Mouse (Mus musculus) gastrocnemius, postnatal 4 days (tissue): ENCODE measurements around the gene Pla1a. TPM values are rescaled to one million over a fixed set of nuclear protein-coding genes. Genes with fewer than 3 reads are reported as not detected.
"Not testable (repeated sequence)": the region's sequence is repeated elsewhere in the genome, so short reads cannot be mapped to it uniquely, and the experiment has no call there.

Experiments
- DNase-seq, 2 experiments: peaks; one replicate each; pipeline ENCODE4 v3.0.0; 2021 to 2022; ENCODE audit warnings: low spot score in 2 of 2, mixed read lengths in 2 of 2
- total RNA-seq, 2 experiments: library from RNA; stranded (reverse); gene quantifications; 2 replicates each; pipeline ENCODE4 v1.2.3; 2021

The Pla1a gene
- total RNA-seq, 2 experiments from 2014 or later = 1.5 to 2.0 TPM

- no peak for DNase-seq
Observed at GRCm38 (mm10) chr16:38459990-38460389, 27.0 kb upstream of the Pla1a start.

GRCm38 (mm10) chr16:38458600-38459280, 25.8 kb upstream of the Pla1a start:
- DNase-seq = no peak

GRCm38 (mm10) chr16:38456812-38457567, 24.0 kb upstream of the Pla1a start:
- DNase-seq = no peak

- DNase-seq = no peak
Observed at GRCm38 (mm10) chr16:38455511-38456418, 22.8 kb upstream of the Pla1a start, which contains the start of gene Cd80. Gene Cd80 (plus strand): TSS chr16:38455561.

- no peak for DNase-seq
Observed at GRCm38 (mm10) chr16:38454533-38455254, 21.7 kb upstream of the Pla1a start.

- DNase-seq = no peak
Observed at GRCm38 (mm10) chr16:38453952-38454351, 21.0 kb upstream of the Pla1a start.

GRCm38 (mm10) chr16:38453203-38453553, 20.2 kb upstream of the Pla1a start:
- DNase-seq = no peak

GRCm38 (mm10) chr16:38452442-38453202, 19.7 kb upstream of the Pla1a start, which contains the start of gene Adprh:
Gene Adprh (minus strand): TSS chr16:38452703.
- peak; percentile 89 to 94 for DNase-seq

- DNase-seq = peak in 1 of 2 experiments; percentile 23
Observed at GRCm38 (mm10) chr16:38451421-38452205, 18.7 kb upstream of the Pla1a start.

GRCm38 (mm10) chr16:38450707-38451106, 17.8 kb upstream of the Pla1a start:
- no peak for DNase-seq

GRCm38 (mm10) chr16:38448458-38448857, 15.5 kb upstream of the Pla1a start:
- no peak for DNase-seq

- no peak for DNase-seq
Observed at GRCm38 (mm10) chr16:38447366-38447765, 14.4 kb upstream of the Pla1a start.

GRCm38 (mm10) chr16:38446141-38446540, 13.2 kb upstream of the Pla1a start:
- not testable (repeated sequence) for DNase-seq

GRCm38 (mm10) chr16:38445576-38445975, 12.6 kb upstream of the Pla1a start:
- DNase-seq = no peak

- no peak for DNase-seq
Observed at GRCm38 (mm10) chr16:38445046-38445445, 12.1 kb upstream of the Pla1a start.

- DNase-seq = no peak
Observed at GRCm38 (mm10) chr16:38443721-38444464, 10.9 kb upstream of the Pla1a start.

GRCm38 (mm10) chr16:38442216-38442615, 9.3 kb upstream of the Pla1a start:
- DNase-seq = no peak

GRCm38 (mm10) chr16:38441611-38442010, 8.7 kb upstream of the Pla1a start:
- no peak for DNase-seq
